Mouse (Mus musculus) bone marrow, adult 2 months (tissue): ENCODE data around the gene Ptprt. TPM values are rescaled to one million over a fixed set of nuclear protein-coding genes. Genes with fewer than 3 reads are reported as not detected.

Experiments used
- H3K27ac ChIP-seq: fragments of 200-500 bp; 2 replicates; pipeline ENCODE4 v1.5.1; 2012; ENCODE audit warnings: low read depth, mild to moderate bottlenecking, control low read depth, inconsistent platforms, low read length; ENCODE audit not compliant: control insufficient read depth, poor library complexity, insufficient read depth
- H3K4me1 ChIP-seq: fragments of 200-500 bp; 2 replicates; pipeline ENCODE4 v1.6.1; 2011; ENCODE audit warnings: low read length; ENCODE audit not compliant: control insufficient read depth, insufficient read depth
- H3K4me3 ChIP-seq: fragments of 200-500 bp; replicated peaks from 2 replicates; pipeline ENCODE3; 2011; ENCODE audit warnings: mild to moderate bottlenecking, low read depth, low read length, control low read depth; ENCODE audit not compliant: control insufficient read depth
- CTCF ChIP-seq: fragments of 200-500 bp; IDR thresholded peaks from 2 replicates; pipeline ENCODE4 v1.5.1; 2011; ENCODE audit warnings: low read length, control low read depth; ENCODE audit not compliant: control insufficient read depth, insufficient read depth
- POLR2A ChIP-seq: fragments of 200-500 bp; IDR thresholded peaks from 2 replicates; pipeline ENCODE4 v1.6.1; 2011; ENCODE audit warnings: low read depth, mild to moderate bottlenecking, control low read depth, low read length, borderline replicate concordance; ENCODE audit not compliant: control insufficient read depth
- WGBS: fragments of 180-500 bp; shearing (Covaris S2); methylation state at CpG from one replicate; pipeline ENCODE4 v1.1.7; 2018; 5-methylcytosine and 5-hydroxymethylcytosine counted together
- polyA plus RNA-seq: library from polyadenylated mRNA; stranded (reverse); fragments of >200 nt; gene quantifications from 2 replicates; pipeline ENCODE4 v1.2.4, GENCODE M21; 2011; ENCODE audit warnings: low replicate concordance; ENCODE audit not compliant: missing spikeins, insufficient read depth, insufficient read length

The Ptprt gene
- polyA plus RNA-seq, 1 experiment = not detected

DNA sequence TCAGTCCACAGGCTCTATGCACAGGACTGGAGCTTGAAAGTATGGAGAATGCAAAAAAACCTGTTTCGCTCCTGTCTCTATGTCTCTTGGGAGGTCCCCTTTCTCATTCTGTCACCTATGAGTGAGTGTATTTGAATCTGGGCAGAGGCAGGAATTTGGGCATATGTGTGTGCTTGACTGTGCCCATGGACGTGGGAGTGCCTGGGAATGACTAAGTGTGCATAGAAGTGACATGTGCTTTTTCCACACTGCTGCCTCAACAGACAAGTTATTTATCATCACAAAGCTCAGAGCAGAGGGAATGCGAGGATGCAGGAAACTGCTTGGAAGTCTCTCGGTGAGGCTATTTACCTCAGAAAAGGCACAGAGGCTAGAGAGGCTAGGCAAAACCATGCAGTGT, 387.1 kb downstream of the Ptprt start:
- WGBS = 74% methylated on average over 4 of the region's 4 CpGs
- TF ChIP-seq POLR2A (no peak), CTCF (no peak)
- Histone ChIP-seq H3K27ac (no peak overlapping the region), H3K4me3 (no peak overlapping the region), H3K4me1 (no peaks in the 10 kb centered on the region)

DNA sequence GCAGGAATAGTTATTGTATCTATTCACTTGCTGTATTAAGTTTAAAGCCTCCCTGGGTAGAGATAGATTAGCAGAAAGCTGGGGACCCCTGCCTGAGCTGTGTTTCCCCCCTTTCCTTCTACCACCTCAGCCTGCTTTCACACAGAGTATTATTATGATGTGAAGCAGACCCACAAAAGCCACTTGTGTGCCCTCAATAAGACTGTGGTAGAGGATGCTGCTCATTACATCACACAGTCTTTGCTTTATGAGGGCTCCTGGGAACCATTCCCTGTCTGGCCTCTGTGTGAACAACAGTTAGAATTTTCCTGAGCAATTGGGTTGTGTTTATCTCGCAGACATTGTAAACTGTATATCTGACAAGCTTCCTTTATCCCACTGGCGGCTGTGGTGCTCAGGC, 409.7 kb downstream of the Ptprt start:
- Histone ChIP-seq H3K27ac (no peak overlapping the region), H3K4me1 (no peaks in the 10 kb centered on the region), H3K4me3 (no peak overlapping the region)
- 35% methylated on average over 2 of the region's 2 CpGs for WGBS
- TF ChIP-seq CTCF = no peak
- no peak for TF ChIP-seq POLR2A

DNA sequence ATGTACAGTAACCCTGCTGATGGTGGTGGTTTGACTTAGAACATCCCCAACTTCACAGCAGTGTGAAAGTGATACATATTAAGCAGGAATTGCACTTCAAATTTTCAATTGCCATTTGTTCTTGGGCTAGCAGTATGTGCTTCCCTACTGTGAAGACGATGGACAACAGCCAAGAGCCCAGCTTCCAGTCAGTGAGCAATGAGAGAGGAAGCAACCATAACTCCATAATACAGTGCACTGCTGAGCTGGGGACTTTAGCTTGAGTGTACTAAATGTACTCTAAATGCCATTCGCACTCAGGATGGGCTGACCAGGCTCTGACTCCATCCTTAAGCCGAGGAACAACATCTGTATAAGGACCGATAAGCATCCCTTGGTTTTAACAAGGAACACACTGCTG, 412.7 kb downstream of the Ptprt start:
- 68% methylated on average over 4 of the region's 4 CpGs for WGBS
- no peak for TF ChIP-seq CTCF
- TF ChIP-seq POLR2A = no peak

DNA sequence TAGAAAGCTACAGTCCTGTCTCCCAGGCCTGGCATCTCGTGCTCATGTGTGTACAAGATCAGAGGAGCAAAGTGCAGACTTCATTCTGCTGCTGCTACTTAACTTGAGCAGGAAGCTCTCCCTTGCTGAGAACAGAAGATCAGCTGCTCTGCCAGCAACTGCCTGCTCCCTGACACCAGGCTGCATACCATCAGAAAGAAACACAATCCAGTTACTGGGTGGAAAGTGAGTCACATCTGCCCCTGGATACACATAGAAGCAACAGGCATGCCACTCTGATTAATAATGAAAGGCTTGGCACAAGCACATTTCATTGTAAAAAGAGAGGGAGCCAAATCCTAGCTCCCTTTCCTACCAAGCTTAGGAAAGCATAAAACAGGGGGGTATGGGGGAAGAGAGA, 438.5 kb downstream of the Ptprt start:
- 54% methylated on average over 1 of the region's 1 CpGs for WGBS
- TF ChIP-seq CTCF = no peak
- no peak for TF ChIP-seq POLR2A

More for the DNA sequence above, 412.7 kb downstream of the Ptprt start:
- H3K4me1 ChIP-seq = no peaks in the 10 kb centered on the region
- no peak overlapping the region for H3K4me3 ChIP-seq
- no peak overlapping the region for H3K27ac ChIP-seq

DNA sequence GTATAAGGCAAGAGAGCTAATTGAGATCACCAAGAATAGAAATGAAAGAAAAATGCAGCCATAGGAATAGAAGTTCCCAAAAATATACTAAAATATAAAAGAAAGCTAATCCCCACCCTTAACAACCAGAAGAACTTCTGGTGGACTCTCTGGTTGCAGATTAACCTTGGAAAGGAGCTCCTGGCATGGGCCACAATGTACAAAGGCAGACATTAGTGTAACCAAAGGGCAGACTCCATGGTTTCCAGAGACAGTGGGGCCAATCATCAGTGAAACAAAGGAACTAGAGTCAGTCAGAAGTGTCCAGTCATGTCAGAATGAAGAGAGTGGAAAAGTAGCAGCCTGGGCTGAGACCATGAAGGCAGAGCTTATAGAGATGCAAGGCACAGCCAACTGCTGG, 440.4 kb downstream of the Ptprt start:
- Histone ChIP-seq H3K27ac (no peak overlapping the region), H3K4me1 (no peaks in the 10 kb centered on the region), H3K4me3 (no peak overlapping the region)
- TF ChIP-seq POLR2A (no peak), CTCF (no peak)

More for the DNA sequence above, 438.5 kb downstream of the Ptprt start:
- Histone ChIP-seq H3K27ac (no peak overlapping the region), H3K4me3 (no peak overlapping the region), H3K4me1 (no peaks in the 10 kb centered on the region)

DNA sequence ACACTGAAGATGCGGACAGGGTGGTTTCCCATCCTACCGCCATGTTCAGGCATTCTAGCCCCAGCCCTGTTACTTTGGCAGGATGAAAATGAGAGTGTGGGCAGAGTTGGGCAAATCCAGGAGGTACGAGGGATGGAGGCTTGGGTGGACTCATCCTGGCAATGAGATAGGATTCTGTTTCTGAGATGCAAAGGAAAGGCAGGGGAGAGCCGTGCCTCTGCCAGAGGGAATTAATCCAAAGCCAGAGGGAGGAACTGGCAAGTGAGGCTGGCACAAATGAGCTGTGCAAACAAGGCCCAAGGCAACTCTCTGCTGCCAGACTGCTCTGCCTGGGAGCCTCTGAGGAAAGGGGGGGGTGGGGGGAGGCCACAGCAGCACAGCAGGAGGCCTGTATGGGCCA, 441.4 kb downstream of the Ptprt start:
- no peaks in the 10 kb centered on the region for H3K4me1 ChIP-seq
- no peak overlapping the region for H3K27ac ChIP-seq
- no peak overlapping the region for H3K4me3 ChIP-seq
- 75% methylated on average over 4 of the region's 4 CpGs for WGBS
- no peak for TF ChIP-seq CTCF
- TF ChIP-seq POLR2A = no peak

DNA sequence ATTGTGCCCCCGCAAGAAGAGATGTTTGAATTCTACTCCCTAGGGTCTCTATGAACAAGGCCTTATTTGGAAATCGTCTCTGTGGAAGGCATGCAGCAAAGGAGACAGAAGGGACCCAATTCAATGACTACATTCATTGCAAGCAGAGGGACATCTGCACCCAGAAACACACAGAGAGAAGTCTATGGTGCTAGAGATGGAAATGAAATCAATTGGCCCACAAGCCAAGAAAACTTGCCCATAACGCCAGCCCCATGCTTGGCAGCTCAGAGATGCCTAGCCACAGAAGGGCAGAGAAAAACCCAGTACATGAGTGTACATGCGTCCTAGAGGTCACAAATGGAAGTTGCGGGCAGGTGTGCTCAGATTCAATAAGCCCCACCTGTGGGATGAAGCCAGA, 443.1 kb downstream of the Ptprt start:
- no peak overlapping the region for H3K27ac ChIP-seq
- TF ChIP-seq POLR2A = no peak
- no peak for TF ChIP-seq CTCF
- H3K4me1 ChIP-seq = no peaks in the 10 kb centered on the region
- H3K4me3 ChIP-seq = no peak overlapping the region
- WGBS = 71% methylated on average over 5 of the region's 5 CpGs

DNA sequence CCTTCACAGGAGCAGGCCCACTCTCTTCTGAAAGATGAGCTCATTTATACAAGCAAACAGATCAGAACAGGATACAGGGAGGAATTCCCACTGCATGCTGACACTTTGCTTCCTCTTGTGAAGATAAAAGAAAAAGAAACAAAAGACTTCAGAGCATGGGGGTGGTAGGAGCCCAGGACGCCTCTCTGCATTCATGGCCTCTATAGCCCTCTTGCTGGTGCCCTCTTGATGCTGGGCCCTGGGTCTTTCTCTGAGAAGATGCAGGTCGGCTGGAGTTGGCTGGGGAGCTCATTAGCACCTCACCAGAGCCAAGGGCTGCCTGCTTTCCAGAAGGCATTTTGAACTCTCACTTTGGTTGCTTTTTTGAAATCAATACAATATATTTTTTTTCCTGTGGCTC, 448.6 kb downstream of the Ptprt start:
- TF ChIP-seq CTCF = no peak
- H3K4me1 ChIP-seq = no peaks in the 10 kb centered on the region
- no peak overlapping the region for H3K4me3 ChIP-seq
- WGBS = 20% methylated on average over 2 of the region's 2 CpGs
- H3K27ac ChIP-seq = no peak overlapping the region

DNA sequence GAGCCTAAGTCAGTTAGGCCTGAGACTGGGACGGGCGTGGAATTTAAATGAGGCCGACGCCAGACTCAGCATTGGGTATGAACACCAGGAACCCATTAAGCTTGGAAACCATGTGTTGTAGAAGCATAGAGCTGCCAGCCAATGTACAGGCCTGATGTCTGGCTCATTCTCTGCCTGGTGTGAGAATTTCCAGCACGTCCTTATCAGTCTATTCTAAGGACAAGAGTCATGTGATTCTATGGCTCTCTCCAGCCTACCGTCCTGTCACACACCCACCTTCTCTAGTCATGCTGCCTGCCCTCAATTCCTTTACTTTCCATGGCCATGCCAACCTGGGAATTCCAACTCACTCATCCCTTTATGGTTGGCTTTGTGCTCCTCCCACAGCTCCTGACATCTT, 450.4 kb downstream of the Ptprt start:
- TF ChIP-seq CTCF (no peak), POLR2A (no peak)
- Histone ChIP-seq H3K4me3 (no peak overlapping the region), H3K4me1 (no peaks in the 10 kb centered on the region), H3K27ac (no peak overlapping the region)
- 86% methylated on average over 6 of the region's 6 CpGs for WGBS
